Mouse (Mus musculus): ENCODE measurements around the gene Gstt1.

The Gstt1 gene

DNA sequence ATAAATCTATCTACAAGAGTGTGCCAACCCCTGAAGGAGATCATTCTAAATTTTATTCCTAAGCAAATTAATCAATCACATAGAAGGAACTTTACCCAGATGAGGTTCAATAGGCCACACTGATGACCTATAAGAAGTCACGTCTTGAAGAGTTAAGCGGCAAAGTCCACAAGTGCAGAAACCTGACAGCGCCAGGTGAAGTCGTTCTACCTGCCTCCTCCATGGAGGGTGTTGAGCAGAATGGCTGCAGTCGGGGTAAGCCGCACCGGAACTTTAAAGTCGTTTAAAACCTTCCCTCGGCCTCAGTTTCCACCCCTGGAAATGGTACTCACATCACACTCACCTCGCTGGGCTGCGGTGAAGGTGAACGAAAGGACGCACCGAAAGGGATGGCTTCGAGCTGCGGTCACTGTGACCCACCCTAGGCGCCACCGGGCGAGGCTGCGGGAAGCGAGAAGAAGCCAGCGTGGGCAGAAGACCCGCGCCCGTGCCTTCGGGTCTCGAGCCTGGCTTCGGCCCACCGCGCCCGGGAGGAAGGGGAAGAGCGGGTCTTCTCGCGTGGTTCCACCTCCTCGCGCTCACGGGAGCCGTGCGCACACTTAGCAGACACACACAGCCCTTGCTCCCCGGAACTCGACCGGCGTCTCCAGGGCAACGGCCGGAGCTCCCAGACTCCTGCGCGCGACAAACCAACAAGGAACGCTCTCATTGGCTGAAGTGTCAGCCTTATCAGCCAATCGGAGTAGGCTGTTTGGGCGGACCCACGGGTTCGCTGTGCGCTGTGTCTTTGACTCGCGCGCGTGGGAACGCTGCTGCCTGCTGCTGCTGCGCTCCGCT, 34.5 kb downstream of the Gstt1 start, which contains the start of gene Cabin1:
Cabin1 (minus strand) TSS at position 660 of the 837 bp plus-strand sequence.
- DNase-seq (ENCODE audit: low read depth) = peak; percentile 96

DNA sequence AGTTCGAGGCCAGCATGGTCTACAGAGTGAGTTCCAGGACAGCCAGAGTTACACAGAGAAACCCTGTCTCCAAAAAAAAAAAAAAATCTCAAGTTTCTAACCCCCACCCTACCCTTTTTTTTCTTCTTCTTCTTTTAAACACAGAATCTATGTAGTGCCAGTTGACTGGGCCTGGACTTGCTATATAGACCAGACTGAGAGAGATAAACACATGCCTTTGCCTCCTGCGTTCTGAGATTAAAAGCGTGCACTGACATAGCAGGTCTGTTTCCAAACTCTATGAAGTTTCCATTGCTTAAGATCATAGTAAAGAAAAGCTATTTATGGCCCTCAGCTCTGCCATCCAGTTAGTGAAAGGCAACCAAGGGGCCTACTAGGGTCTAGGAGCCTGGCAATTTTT, 36.0 kb downstream of the Gstt1 start:
- DNase-seq (ENCODE audit: low read depth) = no peak

- no peak for DNase-seq (ENCODE audit: low read depth)
These were observed 38.1 kb downstream of the Gstt1 start for GRCm38 (mm10) chr10:75760311-75760710.

- DNase-seq (ENCODE audit: low read depth) = no peak
These were observed 41.7 kb downstream of the Gstt1 start for GRCm38 (mm10) chr10:75756719-75757118.

DNA sequence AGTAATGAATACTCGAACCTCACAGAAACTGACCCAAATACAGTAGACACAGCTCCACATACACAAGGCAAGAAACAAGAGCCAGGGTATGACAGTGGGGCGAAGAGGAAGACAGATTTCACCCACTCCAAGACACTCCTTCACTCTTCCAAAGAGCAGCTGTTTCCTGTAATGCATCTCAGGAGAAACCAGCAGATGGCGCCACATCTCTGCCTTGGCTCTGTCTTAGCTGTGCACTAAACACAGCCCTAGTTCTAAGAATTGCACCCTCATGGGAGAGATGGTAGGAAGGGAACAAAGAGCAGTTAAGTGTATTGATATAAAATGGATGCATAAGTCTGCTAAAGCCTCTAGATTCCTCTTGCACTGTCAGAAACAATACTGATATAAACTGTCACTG, 54.4 kb downstream of the Gstt1 start:
- peak; percentile 70 for DNase-seq (ENCODE audit: low read depth)

GRCm38 (mm10) chr10:75743369-75743768, 55.0 kb downstream of the Gstt1 start:
- DNase-seq (ENCODE audit: low read depth) = no peak

DNA sequence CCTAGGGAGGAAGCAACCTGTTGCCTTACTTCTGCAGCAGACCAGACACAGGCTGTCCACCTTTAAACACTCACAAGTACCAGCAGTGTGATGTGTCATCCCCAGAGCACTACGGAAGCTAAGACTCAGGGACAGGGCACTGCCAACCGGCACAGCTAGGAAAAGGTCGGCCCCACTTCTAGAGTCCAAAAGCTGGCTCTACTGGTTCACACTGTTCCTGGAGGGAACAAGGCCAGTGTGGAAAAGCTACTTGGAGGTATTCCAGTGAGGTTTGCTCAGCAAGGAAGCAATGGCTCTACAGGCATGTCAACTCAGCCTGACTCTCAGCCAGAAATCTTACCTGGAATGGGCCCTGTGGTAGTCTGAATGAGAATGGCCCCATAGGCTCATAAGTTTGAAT, 57.5 kb downstream of the Gstt1 start:
- no peak for DNase-seq (ENCODE audit: low read depth)
